Mouse (Mus musculus): ENCODE data around the gene Med17.

GRCm38 (mm10) chr9:15256214-15256613 lies 23.5 kb downstream of the Med17 start:
- TF ChIP-seq ZC3H11A (IDR thresholded peaks at IDR 0.05; ENCODE audit: borderline replicate concordance, low read depth, low read length) (no peak), CHD2 (IDR thresholded peaks at IDR 0.05; ENCODE audit: low read depth, low read length) (no peak), MAFK (IDR thresholded peaks at IDR 0.05; ENCODE audit: insufficient read depth, low read depth, low read length) (no peak), ZNF384 (IDR thresholded peaks at IDR 0.05; ENCODE audit: low read depth, low read length) (no peak)

All from ES-E14 (cell line).